Mouse (Mus musculus) G1E (cell line): ENCODE data around the gene B630019K06Rik. TPM values are rescaled to one million over a fixed set of nuclear protein-coding genes. Genes with fewer than 3 reads are reported as not detected.

Experiments
- ATAC-seq: 2 replicates; pipeline ENCODE4 v1.8.0; 2016; ENCODE audit warnings: mild to moderate bottlenecking; ENCODE audit not compliant: insufficient number of reproducible peaks, poor library complexity, low FRiP score, severe bottlenecking; ENCODE audit errors: extremely low read depth
- DNase-seq: peaks from one replicate; pipeline ENCODE4 v3.0.0; 2012; ENCODE audit warnings: low spot score
- H3K27me3 ChIP-seq: 2 replicates; pipeline ENCODE4 v1.6.1; 2012; ENCODE audit warnings: mild to moderate bottlenecking, low read length, inconsistent platforms; ENCODE audit not compliant: insufficient read depth
- H3K36me3 ChIP-seq: replicated peaks from 2 replicates; pipeline ENCODE3; 2012; ENCODE audit warnings: mild to moderate bottlenecking, inconsistent platforms
- H3K4me1 ChIP-seq: 2 replicates; pipeline ENCODE4 v1.6.1; 2012; ENCODE audit warnings: low read depth, low read length, inconsistent platforms, mixed read lengths; ENCODE audit not compliant: insufficient read depth
- H3K4me3 ChIP-seq: 2 replicates; pipeline ENCODE4 v1.5.1; 2012; ENCODE audit warnings: low read depth, mild to moderate bottlenecking, inconsistent platforms, low read length, moderate library complexity, mixed read lengths
- H3K9me3 ChIP-seq: replicated peaks from 2 replicates; pipeline ENCODE4 v1.6.1; 2012; ENCODE audit warnings: inconsistent platforms
- CTCF ChIP-seq: IDR thresholded peaks from 2 replicates; pipeline ENCODE4 v1.5.1; 2012; ENCODE audit warnings: low read depth, low read length, inconsistent platforms, mixed read lengths
- GATA1 ChIP-seq: IDR thresholded peaks from 2 replicates; pipeline ENCODE4 v1.6.1; 2012; ENCODE audit warnings: borderline replicate concordance, low read length, inconsistent platforms, mixed read lengths
- GATA2 ChIP-seq: IDR thresholded peaks from 2 replicates; pipeline ENCODE4 v1.6.1; 2012; ENCODE audit warnings: low read depth, low read length, inconsistent platforms, borderline replicate concordance
- POLR2AphosphoS5 ChIP-seq: IDR thresholded peaks from 2 replicates; pipeline ENCODE4 v1.6.1; 2012; ENCODE audit warnings: low read depth, low read length, inconsistent platforms; ENCODE audit not compliant: insufficient replicate concordance
- TAL1 ChIP-seq: conservative IDR thresholded peaks from 2 replicates; pipeline ENCODE4 v1.6.1; 2012; ENCODE audit warnings: low read depth, low read length, inconsistent platforms, mixed read lengths
- polyA plus RNA-seq: library from polyadenylated mRNA; stranded (reverse); fragments of >175 nt; gene quantifications from 2 replicates; pipeline ENCODE4 v1.2.3, GENCODE M21; 2012
- total RNA-seq, 2 experiments: library from RNA; stranded (forward) in 1 of 2; stranded (reverse) in 1 of 2; fragments of 200-1000 nt in 1 of 2; fragments of >200 nt in 1 of 2; fragmentation: Nextera tagmentation in 1 of 2; gene quantifications; 2 replicates each; pipeline ENCODE4 v1.2.3; 2014 to 2017

The B630019K06Rik gene
- total and polyA plus RNA-seq, 3 experiments, result 0.11 to 1.2 (median 0.15) TPM

DNA sequence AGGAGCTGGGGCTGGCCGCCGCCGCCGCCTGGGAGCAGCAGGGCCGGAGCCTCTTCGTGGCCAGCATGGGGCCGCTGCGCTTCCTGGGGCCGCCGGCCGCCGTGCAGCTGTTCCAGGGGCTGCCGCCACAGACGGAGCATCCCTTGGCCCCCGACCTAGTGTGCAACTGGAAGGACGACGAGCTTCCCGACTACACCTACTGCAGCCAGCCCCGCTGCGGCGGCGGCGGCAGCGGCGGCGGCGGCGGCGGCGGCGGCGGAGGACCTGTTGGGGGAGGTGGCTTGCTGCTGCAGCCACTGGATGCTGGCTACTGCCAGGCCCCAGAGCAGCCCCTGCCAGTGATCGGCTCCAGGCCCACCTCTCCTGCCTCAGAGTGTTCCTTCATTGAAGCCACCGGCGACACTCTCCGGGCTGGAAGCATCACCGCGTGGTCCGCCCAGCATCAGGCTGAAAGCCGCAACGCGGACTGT is 1.0 kb downstream of the B630019K06Rik start:
- peaks cover 6% of the 10 kb centered on the region for H3K36me3 ChIP-seq
- no peak for DNase-seq
- H3K9me3 ChIP-seq, result peaks cover 4% of the 10 kb centered on the region; the same call in 1 of the 2 replicates
- H3K4me1 ChIP-seq, result no peaks in the 10 kb centered on the region
- peaks cover 3% of the 10 kb centered on the region; the same call in 1 of the 2 replicates for H3K27me3 ChIP-seq
- no peak for TF ChIP-seq POLR2AphosphoS5
- TF ChIP-seq TAL1, result no peak
- TF ChIP-seq GATA1, result no peak
- no peak for TF ChIP-seq GATA2
- TF ChIP-seq CTCF, result no peak
- ATAC-seq, result no peak
- no peak overlapping the region for H3K4me3 ChIP-seq

DNA sequence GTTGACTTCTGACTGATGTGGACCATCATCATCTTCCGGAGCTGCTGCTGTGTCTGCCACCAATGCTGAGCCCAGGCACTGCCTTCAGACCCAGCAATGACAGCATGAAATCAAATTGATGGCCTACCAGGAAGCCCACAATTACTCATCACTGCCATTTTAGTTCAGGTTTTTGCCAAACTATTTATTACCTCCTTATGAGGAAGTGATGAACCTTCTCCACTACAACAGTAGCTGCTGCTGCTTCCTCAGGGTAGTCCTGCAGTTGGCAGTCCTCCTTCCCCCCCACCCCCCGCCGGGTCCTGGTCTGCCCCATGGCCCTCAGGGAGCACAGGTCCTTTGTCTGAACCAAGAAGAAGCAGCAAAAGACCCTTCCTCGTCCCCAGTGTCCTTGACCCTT is 8.6 kb downstream of the B630019K06Rik start:
- no peak for ATAC-seq

DNA sequence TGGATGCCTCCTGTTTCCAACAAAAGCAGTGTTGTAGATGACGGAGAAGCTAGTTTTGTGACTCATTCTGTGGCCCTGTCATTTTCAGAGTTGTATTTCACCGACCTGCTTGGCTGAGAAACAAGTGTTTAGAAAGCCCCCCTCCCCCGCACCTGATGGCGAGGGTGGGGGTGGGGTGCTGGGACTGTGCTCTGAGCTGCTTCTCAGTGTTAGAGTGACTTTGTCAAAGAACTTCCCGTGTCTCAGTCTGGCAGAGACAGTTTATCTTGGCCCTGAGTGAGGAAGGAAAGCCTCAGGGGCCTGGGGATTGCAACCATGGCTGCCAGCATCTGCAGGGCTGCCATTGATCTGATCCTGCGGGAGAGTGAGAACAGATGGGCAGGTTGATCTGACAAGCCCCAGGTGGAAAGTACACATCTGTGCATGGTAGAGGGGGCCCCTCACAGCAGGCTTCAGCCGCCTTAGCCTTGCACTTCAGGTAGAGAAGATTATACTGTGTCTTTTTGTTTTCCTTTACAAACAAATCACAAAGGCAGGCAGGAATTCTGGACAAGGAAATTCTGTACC is 9.8 kb downstream of the B630019K06Rik start:
- H3K4me3 ChIP-seq, result no peak overlapping the region
- H3K27me3 ChIP-seq, result no peaks in the 10 kb centered on the region
- H3K36me3 ChIP-seq, result no peaks in the 10 kb centered on the region
- no peak for TF ChIP-seq GATA1
- TF ChIP-seq POLR2AphosphoS5, result no peak
- no peak for TF ChIP-seq GATA2
- no peak for TF ChIP-seq CTCF
- no peak for TF ChIP-seq TAL1
- no peaks in the 10 kb centered on the region for H3K4me1 ChIP-seq
- DNase-seq (no peak), ATAC-seq (no peak)
- no peaks in the 10 kb centered on the region for H3K9me3 ChIP-seq

More for the DNA sequence above, 8.6 kb downstream of the B630019K06Rik start:
- H3K4me3 ChIP-seq, result no peak overlapping the region
- H3K9me3 ChIP-seq, result no peaks in the 10 kb centered on the region
- H3K4me1 ChIP-seq, result no peaks in the 10 kb centered on the region
- no peak for DNase-seq
- TF ChIP-seq POLR2AphosphoS5 (no peak), GATA2 (no peak), TAL1 (no peak), GATA1 (no peak), CTCF (no peak)
- no peaks in the 10 kb centered on the region for H3K36me3 ChIP-seq
- H3K27me3 ChIP-seq, result no peaks in the 10 kb centered on the region

DNA sequence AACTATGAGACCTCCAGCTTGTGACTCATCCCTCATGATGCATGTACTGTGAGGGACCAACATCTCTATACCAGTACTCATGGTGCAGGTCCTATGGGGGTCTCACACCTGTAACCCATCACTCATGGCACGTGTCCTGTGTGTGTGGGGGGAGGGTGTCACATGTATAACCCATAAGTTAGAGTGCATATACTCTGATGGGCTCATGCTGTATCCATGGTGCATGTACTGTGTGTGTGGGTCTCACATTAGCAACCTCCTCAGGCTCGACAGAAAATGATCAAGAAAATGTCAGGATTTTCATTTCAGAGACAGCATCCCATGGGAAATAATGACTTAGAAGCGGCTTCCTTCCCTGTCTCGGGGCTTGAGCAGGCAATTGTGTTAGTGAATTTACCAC is 28.9 kb downstream of the B630019K06Rik start:
- H3K36me3 ChIP-seq, result no peaks in the 10 kb centered on the region
- TF ChIP-seq CTCF (no peak), GATA1 (no peak), GATA2 (no peak), TAL1 (no peak), POLR2AphosphoS5 (no peak)
- H3K4me1 ChIP-seq, result no peaks in the 10 kb centered on the region
- ATAC-seq (no peak), DNase-seq (no peak)
- H3K27me3 ChIP-seq, result 0 out of 2 replicates have a peak, but pooled peaks cover 2% of the 10 kb centered on the region
- H3K9me3 ChIP-seq, result no peaks in the 10 kb centered on the region
- H3K4me3 ChIP-seq, result no peak overlapping the region

DNA sequence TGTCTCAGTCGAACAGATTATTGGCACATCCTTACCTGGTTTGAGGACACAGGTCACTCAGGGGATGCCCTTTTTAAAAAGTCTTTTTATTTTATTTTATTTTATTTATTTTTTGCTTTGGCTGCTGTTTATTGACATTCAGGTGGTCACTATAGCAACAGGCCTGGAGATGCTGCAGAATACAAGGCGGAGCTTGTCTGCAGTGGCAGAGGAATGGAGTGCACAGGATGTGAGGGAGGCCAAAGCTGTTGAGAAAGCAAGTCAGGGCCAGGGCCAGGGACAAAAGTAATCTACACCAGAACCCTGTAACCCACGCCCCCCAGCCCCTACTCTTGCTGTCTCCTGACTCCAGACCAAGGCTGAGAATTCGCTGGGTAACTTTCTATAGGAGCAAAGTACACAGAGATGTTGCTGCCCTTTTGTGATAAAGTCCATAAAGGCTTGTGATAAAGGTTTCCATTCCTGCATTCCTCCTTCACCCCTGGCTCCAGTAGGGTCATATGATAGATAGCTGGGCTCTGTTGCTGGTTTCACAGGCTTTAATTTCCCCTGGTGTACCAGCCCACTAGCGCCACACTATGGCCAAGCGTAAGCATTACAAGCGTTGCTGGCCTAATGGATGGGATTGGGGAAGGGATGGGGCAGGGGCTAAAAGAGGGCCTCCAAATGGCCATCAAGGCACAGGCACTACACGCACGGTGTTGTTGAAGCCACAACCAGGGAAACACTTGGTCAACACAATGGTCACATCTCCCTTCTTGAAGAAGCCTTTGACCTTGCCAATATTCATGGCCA is 29.8 kb downstream of the B630019K06Rik start:
- ATAC-seq (no peak), DNase-seq (no peak)
- no peaks in the 10 kb centered on the region for H3K9me3 ChIP-seq
- no peak for TF ChIP-seq GATA1
- TF ChIP-seq GATA2, result no peak
- TF ChIP-seq TAL1, result no peak
- TF ChIP-seq POLR2AphosphoS5, result no peak
- TF ChIP-seq CTCF, result no peak
- H3K4me1 ChIP-seq, result no peaks in the 10 kb centered on the region
- 0 out of 2 replicates have a peak, but pooled peaks cover 2% of the 10 kb centered on the region for H3K27me3 ChIP-seq
- no peak overlapping the region for H3K4me3 ChIP-seq
- no peaks in the 10 kb centered on the region for H3K36me3 ChIP-seq

DNA sequence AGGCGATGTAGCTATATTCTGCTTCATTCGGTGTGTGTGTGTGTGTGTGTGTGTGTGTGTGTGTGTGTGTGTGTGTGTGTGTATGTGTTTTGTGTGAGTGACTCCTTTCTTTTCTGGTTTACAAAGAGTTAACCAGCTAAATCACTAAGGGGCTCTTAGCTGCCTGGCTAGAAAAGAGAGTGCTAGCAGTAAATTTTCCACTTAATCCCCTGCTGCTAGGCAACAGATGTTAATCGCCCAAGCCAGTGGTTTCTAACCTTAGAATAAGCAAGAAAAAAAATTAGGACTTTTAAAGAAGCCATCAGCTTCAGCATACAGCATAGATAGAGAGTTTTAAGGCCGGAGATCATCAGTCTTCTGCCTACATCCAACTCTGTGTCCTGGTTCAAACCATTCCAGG is 35.1 kb downstream of the B630019K06Rik start:
- TF ChIP-seq POLR2AphosphoS5, result no peak
- no peak for TF ChIP-seq GATA2
- TF ChIP-seq GATA1, result no peak
- TF ChIP-seq CTCF, result no peak
- no peak for TF ChIP-seq TAL1
- Histone ChIP-seq H3K27me3 (no peaks in the 10 kb centered on the region), H3K9me3 (no peaks in the 10 kb centered on the region), H3K4me1 (no peaks in the 10 kb centered on the region), H3K4me3 (no peak overlapping the region), H3K36me3 (no peaks in the 10 kb centered on the region)
- DNase-seq (no peak), ATAC-seq (no peak)
